Mouse (Mus musculus) forebrain, embryonic 16.5 days (tissue): Measurements from ENCODE around the gene Entpd1. TPM values are rescaled to one million over a fixed set of nuclear protein-coding genes. Genes with fewer than 3 reads are reported as not detected.

ENCODE experiments used
- ATAC-seq: fragments of 200-750 bp; cut with Nextera tagmentation; 2 replicates; pipeline ENCODE4 v1.8.0; 2017; ENCODE audit warnings: mild to moderate bottlenecking, moderate library complexity
- H3K27ac ChIP-seq: fragments of 300-500 bp; sonication (generic); 2 replicates; pipeline ENCODE4 v1.5.1; 2014; ENCODE audit warnings: low read length, control low read depth
- H3K27me3 ChIP-seq: fragments of 300-500 bp; sonication (generic); replicated peaks from 2 replicates; pipeline ENCODE4 v1.6.1; 2014; ENCODE audit warnings: low read length; ENCODE audit not compliant: control insufficient read depth, insufficient read depth
- H3K36me3 ChIP-seq: fragments of 300-500 bp; sonication (generic); 2 replicates; pipeline ENCODE4 v1.6.1; 2014; ENCODE audit not compliant: control insufficient read depth, insufficient read depth
- H3K4me1 ChIP-seq: fragments of 300-500 bp; sonication (generic); replicated peaks from 2 replicates; pipeline ENCODE4 v1.6.1; 2014; ENCODE audit warnings: low read length; ENCODE audit not compliant: control insufficient read depth, insufficient read depth
- H3K4me2 ChIP-seq: fragments of 300-500 bp; sonication (generic); 2 replicates; pipeline ENCODE4 v1.6.1; 2014; ENCODE audit warnings: mild to moderate bottlenecking, low read length, control low read depth
- H3K4me3 ChIP-seq: fragments of 300-500 bp; sonication (generic); replicated peaks from 2 replicates; pipeline ENCODE4 v1.5.1; 2014; ENCODE audit warnings: mild to moderate bottlenecking, low read length, control low read depth
- H3K9ac ChIP-seq: fragments of 300-500 bp; sonication (generic); replicated peaks from 2 replicates; pipeline ENCODE4 v1.6.1; 2014; ENCODE audit warnings: low read depth, low read length, control low read depth
- H3K9me3 ChIP-seq: fragments of 300-500 bp; sonication (generic); 2 replicates; pipeline ENCODE4 v1.6.1; 2016; ENCODE audit warnings: low read length; ENCODE audit not compliant: control insufficient read depth
- WGBS: fragments of 180-500 bp; shearing (Covaris S2); extraction: QIAGEN DNeasy Blood & Tissue Kit; methylation state at CpG from one replicate; pipeline ENCODE4 v1.1.7; 2014; 5-methylcytosine and 5-hydroxymethylcytosine counted together
- polyA plus RNA-seq: library from polyadenylated mRNA; unstranded; fragments of >200 nt; fragmentation: Nextera tagmentation; extraction: Ambion mirVana; gene quantifications from 2 replicates; pipeline ENCODE4 v1.2.1, GENCODE M21; 2015

The Entpd1 gene
- polyA plus RNA-seq, 1 experiment from 2014 or later: 7.8 TPM

GRCm38 (mm10) chr19:40667111-40667510, 54.9 kb downstream of the Entpd1 start:
- 0 out of 2 replicates have a peak, but pooled peaks cover 4% of the 10 kb centered on the region for H3K4me1 ChIP-seq
- H3K9me3 ChIP-seq: no peaks in the 10 kb centered on the region
- H3K27ac ChIP-seq: no peak overlapping the region
- WGBS: 82% methylated on average over 6 of the region's 6 CpGs
- no peak overlapping the region for H3K9ac ChIP-seq
- no peak overlapping the region for H3K4me3 ChIP-seq
- no peak overlapping the region for H3K4me2 ChIP-seq
- ATAC-seq: no peak
- H3K36me3 ChIP-seq: no peaks in the 10 kb centered on the region
- no peaks in the 10 kb centered on the region for H3K27me3 ChIP-seq

DNA sequence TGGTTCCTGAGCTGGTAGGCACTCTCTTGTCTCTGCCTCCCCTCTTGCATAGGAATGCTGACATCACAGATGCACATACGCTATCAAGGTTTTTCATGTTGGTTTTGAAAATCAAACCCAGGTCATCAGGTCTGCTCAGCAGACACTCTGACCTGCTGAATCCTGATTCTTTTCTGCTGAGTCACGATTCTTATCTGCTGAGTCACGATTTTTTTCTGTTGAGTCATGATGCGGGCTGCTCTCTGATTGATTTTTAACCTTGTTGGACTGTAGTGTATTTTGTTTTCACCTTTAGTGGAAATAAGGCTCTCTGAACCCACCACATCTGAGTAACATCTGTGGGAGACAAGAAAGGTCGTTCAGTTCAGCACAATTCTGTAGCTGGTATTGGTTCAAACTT, 63.2 kb downstream of the Entpd1 start:
- Histone ChIP-seq H3K27ac (no peak overlapping the region), H3K27me3 (no peaks in the 10 kb centered on the region), H3K9ac (no peak overlapping the region), H3K4me2 (no peak overlapping the region), H3K4me1 (no peaks in the 10 kb centered on the region), H3K4me3 (no peak overlapping the region), H3K36me3 (no peaks in the 10 kb centered on the region), H3K9me3 (no peaks in the 10 kb centered on the region)
- 89% methylated on average over 5 of the region's 5 CpGs for WGBS
- ATAC-seq: no peak

- H3K4me2 ChIP-seq: no peak overlapping the region
- 88% methylated on average over 6 of the region's 6 CpGs for WGBS
- no peaks in the 10 kb centered on the region for H3K36me3 ChIP-seq
- no peaks in the 10 kb centered on the region for H3K4me1 ChIP-seq
- H3K4me3 ChIP-seq: no peak overlapping the region
- ATAC-seq: no peak
- no peak overlapping the region for H3K27ac ChIP-seq
- no peaks in the 10 kb centered on the region for H3K27me3 ChIP-seq
- H3K9ac ChIP-seq: no peak overlapping the region
- H3K9me3 ChIP-seq: no peaks in the 10 kb centered on the region
Observed at GRCm38 (mm10) chr19:40678087-40678486, 65.9 kb downstream of the Entpd1 start.

DNA sequence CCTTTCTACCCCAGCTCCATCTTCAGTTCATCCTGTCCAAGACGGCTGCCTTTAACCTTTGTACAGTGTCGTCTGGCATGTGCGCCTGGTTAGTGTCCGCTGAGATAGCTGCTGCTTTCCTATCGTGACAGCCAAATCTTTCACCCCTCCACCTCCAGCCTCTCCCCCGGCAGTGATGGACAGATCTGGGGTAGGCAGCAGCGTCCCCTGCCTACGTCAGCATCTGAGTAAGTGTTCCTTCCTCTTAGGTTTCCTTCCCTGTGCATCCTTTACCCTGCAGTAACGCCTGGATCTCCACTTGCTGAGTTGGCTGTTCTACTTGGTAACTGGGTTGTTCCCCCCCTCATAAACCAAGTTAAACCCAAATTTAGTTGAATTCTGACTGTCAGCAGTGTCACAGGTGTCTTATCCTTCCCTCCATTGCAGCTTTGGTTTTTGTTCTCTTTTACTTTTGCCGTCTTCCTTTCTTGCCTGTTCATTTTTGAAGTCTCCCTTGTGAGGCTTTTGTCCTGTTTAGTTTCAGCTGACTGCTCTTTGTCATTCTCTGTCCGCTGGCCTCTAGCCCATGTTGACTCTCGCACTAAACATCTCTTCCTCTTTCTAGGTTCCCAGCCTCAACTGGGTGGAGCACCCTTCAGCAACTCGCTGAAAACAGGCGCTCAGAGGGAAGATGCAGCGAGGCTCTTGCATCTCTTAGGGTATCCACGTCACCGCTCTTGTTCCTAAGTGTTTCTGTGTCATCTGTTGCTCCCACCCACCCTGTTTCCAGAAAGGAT, 66.6 kb downstream of the Entpd1 start:
- no peak overlapping the region for H3K9ac ChIP-seq
- ATAC-seq: no peak
- no peak overlapping the region for H3K27ac ChIP-seq
- H3K4me3 ChIP-seq: no peak overlapping the region
- no peaks in the 10 kb centered on the region for H3K4me1 ChIP-seq
- H3K27me3 ChIP-seq: no peaks in the 10 kb centered on the region
- no peak overlapping the region for H3K4me2 ChIP-seq
- H3K36me3 ChIP-seq: no peaks in the 10 kb centered on the region
- 65% methylated on average over 17 of the region's 17 CpGs for WGBS
- no peaks in the 10 kb centered on the region for H3K9me3 ChIP-seq

DNA sequence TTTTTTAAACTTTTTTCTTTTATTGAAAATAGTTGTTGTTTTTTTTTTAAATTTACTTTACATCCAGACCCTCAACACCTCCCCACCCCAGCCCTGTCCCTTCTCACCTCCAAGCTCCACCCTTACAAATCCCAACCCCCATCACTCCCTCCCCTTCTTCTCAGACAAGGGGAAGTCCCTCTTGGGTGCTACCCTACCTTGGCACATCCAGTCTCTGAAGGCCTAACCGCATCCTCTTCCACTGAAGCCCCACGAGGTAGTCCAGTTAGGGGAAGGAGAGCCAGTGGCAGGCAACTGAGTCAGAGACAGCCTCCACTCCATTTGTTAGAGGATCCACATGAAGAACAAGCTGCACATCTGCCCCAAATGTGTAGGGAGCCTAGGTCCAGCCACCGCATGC, 67.5 kb downstream of the Entpd1 start:
- Histone ChIP-seq H3K9me3 (no peaks in the 10 kb centered on the region), H3K27me3 (no peaks in the 10 kb centered on the region), H3K27ac (no peak overlapping the region), H3K4me1 (no peaks in the 10 kb centered on the region), H3K9ac (no peak overlapping the region), H3K4me3 (no peak overlapping the region), H3K4me2 (no peak overlapping the region), H3K36me3 (no peaks in the 10 kb centered on the region)
- ATAC-seq: no peak
- 97% methylated on average over 3 of the region's 3 CpGs for WGBS

- no peaks in the 10 kb centered on the region for H3K9me3 ChIP-seq
- 96% methylated on average over 1 of the region's 1 CpGs for WGBS
- no peak overlapping the region for H3K4me2 ChIP-seq
- no peak overlapping the region for H3K27ac ChIP-seq
- no peak for ATAC-seq
- no peak overlapping the region for H3K9ac ChIP-seq
- H3K27me3 ChIP-seq: no peaks in the 10 kb centered on the region
- H3K36me3 ChIP-seq: no peaks in the 10 kb centered on the region
- no peaks in the 10 kb centered on the region for H3K4me1 ChIP-seq
- H3K4me3 ChIP-seq: no peak overlapping the region
Observed at GRCm38 (mm10) chr19:40684124-40684523, 72.0 kb downstream of the Entpd1 start.

DNA sequence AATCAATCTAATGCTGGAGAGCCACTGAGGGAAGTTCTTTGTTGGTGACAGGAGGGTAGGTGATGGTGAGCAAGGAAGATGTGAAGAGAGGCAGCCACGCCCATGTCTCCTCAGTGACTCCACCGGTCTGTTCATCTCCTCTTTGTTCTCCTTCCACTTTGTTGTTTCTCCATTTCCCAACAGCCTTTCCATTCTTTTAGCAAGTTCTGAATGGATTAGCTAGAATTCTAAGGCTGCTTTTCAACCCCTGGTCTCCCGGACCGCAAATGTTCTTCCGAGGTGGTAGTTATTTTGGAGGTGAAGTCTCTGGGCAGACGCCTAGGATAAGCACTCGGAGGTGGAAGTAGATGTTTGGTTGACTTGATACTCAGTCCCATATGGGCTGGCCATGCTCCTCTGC, 72.4 kb downstream of the Entpd1 start:
- Histone ChIP-seq H3K4me3 (no peak overlapping the region), H3K9me3 (no peaks in the 10 kb centered on the region), H3K4me2 (no peak overlapping the region), H3K9ac (no peak overlapping the region), H3K27me3 (no peaks in the 10 kb centered on the region), H3K36me3 (no peaks in the 10 kb centered on the region), H3K27ac (no peak overlapping the region), H3K4me1 (no peaks in the 10 kb centered on the region)
- no peak for ATAC-seq
- 90% methylated on average over 7 of the region's 7 CpGs for WGBS

GRCm38 (mm10) chr19:40687291-40687927, 75.2 kb downstream of the Entpd1 start:
- 89% methylated on average over 4 of the region's 4 CpGs for WGBS
- Histone ChIP-seq H3K9ac (no peak overlapping the region), H3K4me2 (no peak overlapping the region), H3K4me1 (no peaks in the 10 kb centered on the region), H3K27me3 (no peaks in the 10 kb centered on the region), H3K4me3 (no peak overlapping the region), H3K27ac (no peak overlapping the region), H3K9me3 (no peaks in the 10 kb centered on the region), H3K36me3 (no peaks in the 10 kb centered on the region)
- no peak for ATAC-seq

- Histone ChIP-seq H3K36me3 (no peaks in the 10 kb centered on the region), H3K4me3 (no peak overlapping the region)
- WGBS: 89% methylated on average over 7 of the region's 7 CpGs
Observed at GRCm38 (mm10) chr19:40693201-40693600, 81.0 kb downstream of the Entpd1 start.

More at GRCm38 (mm10) chr19:40693201-40693600, 81.0 kb downstream of the Entpd1 start:
- Histone ChIP-seq H3K4me2 (no peak overlapping the region), H3K9me3 (no peaks in the 10 kb centered on the region), H3K9ac (no peak overlapping the region), H3K27ac (no peak overlapping the region), H3K4me1 (no peaks in the 10 kb centered on the region), H3K27me3 (no peaks in the 10 kb centered on the region)
- ATAC-seq: no peak
